Mouse (Mus musculus) MEL (cell line): ENCODE results near the gene 1700010B08Rik. TPM values are rescaled to one million over a fixed set of nuclear protein-coding genes. Genes with fewer than 3 reads are reported as not detected.

Experiments
- DNase-seq: peaks from one replicate; pipeline ENCODE4 v3.0.0; 2011; ENCODE audit warnings: low read depth, low spot score
- H3K27ac ChIP-seq: 2 replicates; pipeline ENCODE4 v1.5.1; 2012; ENCODE audit warnings: low read depth, mild to moderate bottlenecking, control low read depth, low read length, moderate library complexity; ENCODE audit not compliant: control insufficient read depth
- H3K27me3 ChIP-seq, 2 experiments: fragments of 150-350 bp in 1 of 2; sonication (generic) in 1 of 2; 2 replicates each; pipeline ENCODE4 v1.6.1; 2012; ENCODE audit warnings: low read length in 2 of 2, mild to moderate bottlenecking in 2 of 2, improper control_type of control experiment in 1 of 2, moderate library complexity in 1 of 2; ENCODE audit not compliant: insufficient read depth in 2 of 2, control insufficient read depth in 1 of 2
- H3K36me3 ChIP-seq, 2 experiments: 2 replicates each; pipeline ENCODE4 v1.6.1; 2012 to 2014; ENCODE audit warnings: low read length in 2 of 2, improper control_type of control experiment in 1 of 2, inconsistent platforms in 1 of 2, mild to moderate bottlenecking in 1 of 2; ENCODE audit not compliant: insufficient read depth in 2 of 2, control insufficient read depth in 1 of 2
- H3K4me1 ChIP-seq, 2 experiments: fragments of 150-350 bp in 1 of 2; sonication (generic) in 1 of 2; 2 replicates each; pipeline ENCODE4 v1.6.1; 2012; ENCODE audit warnings: low read length in 2 of 2, improper control_type of control experiment in 1 of 2, mild to moderate bottlenecking in 1 of 2; ENCODE audit not compliant: insufficient read depth in 2 of 2, control insufficient read depth in 1 of 2
- H3K4me3 ChIP-seq, 2 experiments: fragments of 150-350 bp in 1 of 2; sonication (generic) in 1 of 2; 2 replicates each; pipeline ENCODE4 v1.5.1; 2012; ENCODE audit warnings: low read depth in 2 of 2, low read length in 2 of 2, mild to moderate bottlenecking in 2 of 2, moderate library complexity in 2 of 2, control low read depth in 1 of 2, improper control_type of control experiment in 1 of 2; ENCODE audit not compliant: control insufficient read depth in 1 of 2, insufficient read depth in 1 of 2
- H3K79me2 ChIP-seq: 2 replicates; pipeline ENCODE4 v1.6.1; 2012; ENCODE audit warnings: mild to moderate bottlenecking, low read length, moderate library complexity; ENCODE audit not compliant: control insufficient read depth, poor library complexity, insufficient read depth
- H3K9ac ChIP-seq: 2 replicates; pipeline ENCODE4 v1.6.1; 2012; ENCODE audit warnings: low read depth, mild to moderate bottlenecking, control low read depth, low read length, moderate library complexity; ENCODE audit not compliant: control insufficient read depth, poor library complexity, severe bottlenecking
- H3K9me3 ChIP-seq: fragments of 150-350 bp; sonication (generic); replicated peaks from 2 replicates; pipeline ENCODE4 v1.6.1; 2012; ENCODE audit warnings: mild to moderate bottlenecking, low read length, improper control_type of control experiment, moderate library complexity; ENCODE audit not compliant: insufficient read depth
- CHD2 ChIP-seq: IDR thresholded peaks from 2 replicates; pipeline ENCODE4 v1.6.1; 2011; ENCODE audit warnings: low read length, improper control_type of control experiment
- CTCF ChIP-seq, 3 experiments: IDR thresholded peaks in 2 of 3; conservative IDR thresholded peaks in 1 of 3; 2 replicates each; pipeline ENCODE4 v1.5.1; 2011 to 2012; ENCODE audit warnings: low read length in 3 of 3, low read depth in 2 of 3, mild to moderate bottlenecking in 2 of 3, improper control_type of control experiment in 1 of 3, inconsistent platforms in 1 of 3, mixed read lengths in 1 of 3, moderate library complexity in 1 of 3; ENCODE audit not compliant: control insufficient read depth in 1 of 3, insufficient read depth in 1 of 3, poor library complexity in 1 of 3, severe bottlenecking in 1 of 3
- E2F4 ChIP-seq: IDR thresholded peaks from 2 replicates; pipeline ENCODE4 v1.6.1; 2011; ENCODE audit warnings: low read depth, low read length, improper control_type of control experiment, borderline replicate concordance
- ELF1 ChIP-seq: IDR thresholded peaks from 2 replicates; pipeline ENCODE4 v1.6.1; 2014; ENCODE audit warnings: low read depth, mild to moderate bottlenecking, inconsistent platforms, low read length, improper control_type of control experiment, moderate library complexity
- EP300 ChIP-seq, 2 experiments: IDR thresholded peaks; 2 replicates each; pipeline ENCODE4 v1.6.1; 2011; ENCODE audit warnings: improper control_type of control experiment in 2 of 2, low read length in 2 of 2, low read depth in 1 of 2, mild to moderate bottlenecking in 1 of 2
- ETS1 ChIP-seq: IDR thresholded peaks from 2 replicates; pipeline ENCODE4 v1.6.1; 2012; ENCODE audit warnings: low read depth, mild to moderate bottlenecking, inconsistent platforms, low read length, improper control_type of control experiment, moderate library complexity
- GABPA ChIP-seq: IDR thresholded peaks from 2 replicates; pipeline ENCODE4 v1.6.1; 2012; ENCODE audit warnings: low read depth, mild to moderate bottlenecking, inconsistent platforms, low read length, improper control_type of control experiment, moderate library complexity
- GATA1 ChIP-seq: IDR thresholded peaks from 2 replicates; pipeline ENCODE4 v1.6.1; 2011; ENCODE audit warnings: low read depth, low read length, improper control_type of control experiment
- HCFC1 ChIP-seq: IDR thresholded peaks from 2 replicates; pipeline ENCODE4 v1.6.1; 2012; ENCODE audit warnings: low read depth, mild to moderate bottlenecking, inconsistent platforms, low read length, improper control_type of control experiment, moderate library complexity
- JUND ChIP-seq: IDR thresholded peaks from 2 replicates; pipeline ENCODE4 v1.6.1; 2011; ENCODE audit warnings: low read depth, mild to moderate bottlenecking, improper control_type of control experiment, low read length
- KAT2A ChIP-seq: conservative IDR thresholded peaks from 2 replicates; pipeline ENCODE4 v1.6.1; 2012; ENCODE audit warnings: low read depth, low read length, improper control_type of control experiment, inconsistent platforms
- MAFK ChIP-seq: IDR thresholded peaks from 2 replicates; pipeline ENCODE4 v1.6.1; 2011; ENCODE audit warnings: low read depth, mild to moderate bottlenecking, low read length, improper control_type of control experiment, borderline replicate concordance
- MEF2A ChIP-seq: IDR thresholded peaks from 2 replicates; pipeline ENCODE4 v1.6.1; 2014; ENCODE audit warnings: low read depth, mild to moderate bottlenecking, inconsistent platforms, low read length, improper control_type of control experiment; ENCODE audit not compliant: poor library complexity, insufficient replicate concordance, severe bottlenecking; ENCODE audit errors: extremely low read depth
- NELFE ChIP-seq: IDR thresholded peaks from 2 replicates; pipeline ENCODE4 v1.6.1; 2011; ENCODE audit warnings: low read depth, low read length, improper control_type of control experiment
- NRF1 ChIP-seq: IDR thresholded peaks from 2 replicates; pipeline ENCODE4 v1.6.1; 2014; ENCODE audit warnings: low read depth, mild to moderate bottlenecking, inconsistent platforms, low read length, improper control_type of control experiment, moderate library complexity; ENCODE audit not compliant: poor library complexity, insufficient read depth, severe bottlenecking
- POLR2AphosphoS2 ChIP-seq: IDR thresholded peaks from 2 replicates; pipeline ENCODE4 v1.6.1; 2011; ENCODE audit warnings: low read length, improper control_type of control experiment
- POLR2AphosphoS5 ChIP-seq: IDR thresholded peaks from 2 replicates; pipeline ENCODE4 v1.6.1; 2012; ENCODE audit warnings: low read depth, borderline replicate concordance, mild to moderate bottlenecking, inconsistent platforms, low read length, moderate library complexity, mixed read lengths
- RAD21 ChIP-seq: IDR thresholded peaks from 2 replicates; pipeline ENCODE4 v1.6.1; 2011; ENCODE audit warnings: mild to moderate bottlenecking, low read depth, low read length, improper control_type of control experiment
- SIN3A ChIP-seq: IDR thresholded peaks from 2 replicates; pipeline ENCODE4 v1.6.1; 2012; ENCODE audit warnings: low read length, improper control_type of control experiment, inconsistent platforms
- SMC3 ChIP-seq: IDR thresholded peaks from 2 replicates; pipeline ENCODE4 v1.6.1; 2011; ENCODE audit warnings: low read depth, low read length, improper control_type of control experiment
- TBP ChIP-seq: IDR thresholded peaks from 2 replicates; pipeline ENCODE4 v1.8.0; 2011; ENCODE audit warnings: low read depth, low read length, improper control_type of control experiment
- TCF12 ChIP-seq: IDR thresholded peaks from 2 replicates; pipeline ENCODE4 v1.6.1; 2014; ENCODE audit warnings: low read depth, mild to moderate bottlenecking, inconsistent platforms, low read length, improper control_type of control experiment, moderate library complexity
- UBTF ChIP-seq: IDR thresholded peaks from 2 replicates; pipeline ENCODE4 v1.6.1; 2012; ENCODE audit warnings: low read depth, mild to moderate bottlenecking, inconsistent platforms, low read length, improper control_type of control experiment, moderate library complexity, borderline replicate concordance; ENCODE audit not compliant: insufficient read depth
- USF2 ChIP-seq, 2 experiments: IDR thresholded peaks; 2 replicates each; pipeline ENCODE4 v1.6.1; 2011 to 2012; ENCODE audit warnings: improper control_type of control experiment in 2 of 2, low read length in 2 of 2, borderline replicate concordance in 1 of 2, inconsistent platforms in 1 of 2, low read depth in 1 of 2, mild to moderate bottlenecking in 1 of 2; ENCODE audit not compliant: insufficient read depth in 1 of 2
- ZKSCAN1 ChIP-seq: IDR thresholded peaks from 2 replicates; pipeline ENCODE4 v1.6.1; 2012; ENCODE audit warnings: low read depth, mild to moderate bottlenecking, inconsistent platforms, low read length, improper control_type of control experiment, moderate library complexity
- ZNF384 ChIP-seq: IDR thresholded peaks from 2 replicates; pipeline ENCODE4 v1.6.1; 2012; ENCODE audit warnings: low read depth, mild to moderate bottlenecking, inconsistent platforms, low read length, improper control_type of control experiment
- polyA plus RNA-seq, 2 experiments: library from polyadenylated mRNA; stranded (reverse) in 1 of 2; unstranded in 1 of 2; fragments of >175 nt in 1 of 2; fragments of >200 nt in 1 of 2; gene quantifications; 2 replicates each; pipeline versions ENCODE4 v1.2.1 to v1.2.4; 2012; ENCODE audit warnings: low replicate concordance in 2 of 2, low read depth in 1 of 2; ENCODE audit not compliant: insufficient read length in 2 of 2, insufficient read depth in 1 of 2, missing spikeins in 1 of 2
- total RNA-seq: library from RNA; depleted of rRNA; stranded (reverse); fragments of 300-350 nt; gene quantifications from 2 replicates; pipeline ENCODE4 v1.2.3, GENCODE M21; 2012

The 1700010B08Rik gene
- total and polyA plus RNA-seq, 3 experiments = not detected

DNA sequence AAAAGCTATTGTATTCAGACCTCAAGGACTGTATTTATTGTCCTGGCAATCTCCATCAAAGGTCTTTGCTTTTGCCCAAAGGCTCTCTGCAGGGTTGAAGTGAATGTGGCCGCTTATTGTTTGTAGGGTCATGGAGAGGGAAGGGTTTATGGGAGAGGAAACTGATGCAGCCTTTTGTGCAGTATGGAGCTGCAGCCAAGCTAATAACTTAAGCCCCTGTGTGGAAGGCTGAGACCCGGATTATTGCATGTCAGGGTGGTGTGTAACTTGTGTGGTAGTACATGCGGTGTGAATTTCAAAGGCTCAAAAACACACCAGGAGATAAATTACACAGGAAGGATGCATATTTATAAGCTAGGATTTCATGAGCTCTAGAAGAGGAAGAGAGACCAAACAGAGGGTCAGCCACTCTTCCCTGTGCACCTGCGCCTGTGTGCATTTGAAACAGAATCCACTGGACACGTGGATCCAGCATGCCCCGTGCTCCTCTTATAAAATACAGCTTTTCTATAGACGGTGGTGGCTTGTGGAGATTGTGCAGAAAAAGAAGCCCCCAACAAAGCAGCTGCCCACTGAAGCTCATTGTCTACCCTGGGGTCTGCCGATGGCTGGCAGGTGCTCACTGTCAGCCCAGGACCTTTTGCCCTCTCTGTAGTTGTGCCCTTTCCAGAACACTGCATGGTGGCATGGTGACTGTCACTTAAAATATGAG lies 36.4 kb downstream of the 1700010B08Rik start:
- Histone ChIP-seq H3K27ac (no peak overlapping the region), H3K4me3 (no peak overlapping the region), H3K9ac (no peak overlapping the region), H3K9me3 (no peaks in the 10 kb centered on the region), H3K27me3 (no peaks in the 10 kb centered on the region), H3K79me2 (peaks cover 15% of the 10 kb centered on the region), H3K4me1 (no peaks in the 10 kb centered on the region), H3K36me3 (no peaks in the 10 kb centered on the region; a peak in 1 of 4 replicates)
- TF ChIP-seq CHD2 = no peak
- no peak for TF ChIP-seq SMC3
- no peak for TF ChIP-seq RAD21
- TF ChIP-seq USF2 (IDR thresholded peaks at IDR 0.05; ENCODE audit: borderline replicate concordance in 1 of 2, insufficient read depth in 1 of 2, low read depth in 1 of 2, low read length in 2 of 2) = no peak
- no peak for TF ChIP-seq SIN3A
- no peak for TF ChIP-seq GATA1
- TF ChIP-seq ZKSCAN1 = no peak
- TF ChIP-seq CTCF (IDR thresholded peaks at IDR 0.05 in 2 of 3, conservative IDR thresholded peaks at IDR 0.05 in 1 of 3; ENCODE audit: control insufficient read depth in 1 of 3, insufficient read depth in 1 of 3, low read depth in 2 of 3, low read length in 3 of 3, poor library complexity in 1 of 3, severe bottlenecking in 1 of 3) = no peak
- no peak for TF ChIP-seq EP300 (IDR thresholded peaks at IDR 0.05; ENCODE audit: low read depth in 1 of 2, low read length in 2 of 2)
- no peak for DNase-seq

DNA sequence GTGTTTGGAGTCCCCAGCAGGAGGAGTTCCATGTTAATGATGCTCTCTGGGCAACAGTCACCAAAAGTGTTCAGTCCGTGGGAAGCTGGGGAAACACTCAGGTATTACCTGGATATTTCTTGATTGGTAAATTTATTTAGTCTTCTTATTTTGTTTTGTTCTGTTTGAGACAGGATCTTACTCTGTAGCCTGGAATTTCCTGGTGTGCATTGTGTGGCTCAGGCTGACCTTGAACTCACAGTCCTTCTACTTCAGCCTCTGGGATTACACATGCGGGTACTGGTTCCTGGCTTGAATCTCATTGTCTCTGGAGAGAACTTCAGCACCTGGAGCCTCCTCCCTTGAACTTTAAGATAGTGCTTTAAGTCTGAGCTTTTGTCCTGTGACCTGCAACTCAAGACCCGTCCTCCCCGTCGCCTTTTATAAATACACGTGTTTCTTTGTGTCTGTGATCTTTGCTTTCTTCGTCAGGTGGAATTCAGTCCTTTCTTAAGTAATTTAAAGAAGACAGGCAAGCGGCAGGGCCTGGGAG lies 38.5 kb downstream of the 1700010B08Rik start:
- Histone ChIP-seq H3K9ac (no peak overlapping the region), H3K79me2 (peaks cover 19% of the 10 kb centered on the region), H3K9me3 (no peaks in the 10 kb centered on the region), H3K4me3 (no peak overlapping the region), H3K27ac (no peak overlapping the region), H3K36me3 (no peaks in the 10 kb centered on the region; a peak in 1 of 4 replicates), H3K4me1 (no peaks in the 10 kb centered on the region), H3K27me3 (no peaks in the 10 kb centered on the region)
- TF ChIP-seq TBP (no peak), TCF12 (no peak), USF2 (IDR thresholded peaks at IDR 0.05; ENCODE audit: borderline replicate concordance in 1 of 2, insufficient read depth in 1 of 2, low read depth in 1 of 2, low read length in 2 of 2) (no peak), NRF1 (no peak), EP300 (IDR thresholded peaks at IDR 0.05; ENCODE audit: low read depth in 1 of 2, low read length in 2 of 2) (no peak), HCFC1 (no peak), GABPA (no peak), CHD2 (no peak), MAFK (no peak), ETS1 (no peak), ZNF384 (no peak), NELFE (no peak), JUND (no peak), E2F4 (no peak), ELF1 (no peak), MEF2A (no peak), POLR2AphosphoS5 (no peak), KAT2A (no peak), UBTF (no peak), POLR2AphosphoS2 (no peak)
- no peak for DNase-seq
